Mouse (Mus musculus) midbrain, embryonic 15.5 days (tissue): ENCODE measurements around the gene Chsy1. TPM values are rescaled to one million over a fixed set of nuclear protein-coding genes. Genes with fewer than 3 reads are reported as not detected.

ENCODE experiments used
- ATAC-seq: fragments of 200-750 bp; cut with Nextera tagmentation; replicated peaks from 2 replicates; pipeline ENCODE4 v1.8.0; 2017; ENCODE audit warnings: moderate TSS enrichment
- H3K27ac ChIP-seq: fragments of 300-500 bp; sonication (generic); 2 replicates; pipeline ENCODE4 v1.5.1; 2015; ENCODE audit warnings: mild to moderate bottlenecking, inconsistent platforms
- H3K27me3 ChIP-seq: fragments of 300-500 bp; sonication (generic); replicated peaks from 2 replicates; pipeline ENCODE4 v1.6.1; 2015; ENCODE audit warnings: inconsistent platforms
- H3K36me3 ChIP-seq: fragments of 300-500 bp; sonication (generic); replicated peaks from 2 replicates; pipeline ENCODE4 v1.6.1; 2015; ENCODE audit warnings: inconsistent platforms
- H3K4me1 ChIP-seq: fragments of 300-500 bp; sonication (generic); 2 replicates; pipeline ENCODE4 v1.6.1; 2015; ENCODE audit warnings: inconsistent platforms
- H3K4me2 ChIP-seq: fragments of 300-500 bp; sonication (generic); 2 replicates; pipeline ENCODE4 v1.6.1; 2015; ENCODE audit warnings: inconsistent platforms, mild to moderate bottlenecking, moderate library complexity
- H3K4me3 ChIP-seq: fragments of 300-500 bp; sonication (generic); 2 replicates; pipeline ENCODE4 v1.5.1; 2015; ENCODE audit warnings: mild to moderate bottlenecking, inconsistent platforms
- H3K9ac ChIP-seq: fragments of 300-500 bp; sonication (generic); 2 replicates; pipeline ENCODE4 v1.6.1; 2015; ENCODE audit warnings: mild to moderate bottlenecking, inconsistent platforms
- H3K9me3 ChIP-seq: fragments of 300-500 bp; sonication (generic); 2 replicates; pipeline ENCODE4 v1.6.1; 2016; ENCODE audit warnings: inconsistent platforms
- WGBS: fragments of 180-500 bp; shearing (Covaris S2); methylation state at CpG from one replicate; pipeline ENCODE4 v1.1.7; 2015; ENCODE audit warnings: mixed read lengths; 5-methylcytosine and 5-hydroxymethylcytosine counted together
- polyA plus RNA-seq: library from polyadenylated mRNA; unstranded; fragments of >200 nt; fragmentation: Nextera tagmentation; extraction: Ambion mirVana; gene quantifications from 2 replicates; pipeline ENCODE4 v1.2.1, GENCODE M21; 2015

Gene Chsy1
- polyA plus RNA-seq, 1 experiment from 2014 or later, result 10.0 TPM

DNA sequence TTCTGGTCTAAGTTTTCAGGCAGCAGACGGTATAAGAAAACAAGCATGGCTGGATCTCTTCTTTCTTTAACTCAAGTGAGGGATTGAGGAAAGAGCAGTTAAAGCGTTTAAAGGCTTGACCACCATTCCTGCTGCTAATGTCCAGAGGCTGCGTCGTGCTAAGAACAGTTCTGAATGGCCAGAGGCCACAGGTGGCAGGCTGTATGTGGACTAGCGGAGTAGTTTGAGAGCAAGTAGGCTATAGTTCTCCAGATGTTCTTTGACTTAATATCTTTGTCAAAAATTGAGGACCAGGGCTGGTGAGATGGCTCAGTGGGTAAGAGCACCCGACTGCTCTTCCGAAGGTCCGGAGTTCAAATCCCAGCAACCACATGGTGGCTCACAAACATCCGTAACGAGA, 1.9 kb downstream of the Chsy1 start:
- Histone ChIP-seq H3K36me3 (no peaks in the 10 kb centered on the region), H3K27ac (no peak overlapping the region), H3K9ac (peak overlapping the region; percentile 94; the same call in 1 of the 2 replicates), H3K27me3 (peaks cover 10% of the 10 kb centered on the region; the same call in 1 of the 2 replicates), H3K9me3 (no peaks in the 10 kb centered on the region), H3K4me3 (peak overlapping the region; percentile 99), H3K4me2 (peak overlapping the region; percentile 99), H3K4me1 (peaks cover 50% of the 10 kb centered on the region)
- WGBS, result 57% methylated on average over 10 of the region's 10 CpGs
- no peak for ATAC-seq

GRCm38 (mm10) chr7:66113561-66113960, 4.2 kb downstream of the Chsy1 start:
- WGBS, result 82% methylated on average over 3 of the region's 3 CpGs
- H3K9me3 ChIP-seq, result no peaks in the 10 kb centered on the region
- no peak overlapping the region for H3K27ac ChIP-seq
- no peak overlapping the region for H3K9ac ChIP-seq
- no peak overlapping the region for H3K4me3 ChIP-seq
- ATAC-seq, result no peak
- H3K27me3 ChIP-seq, result no peaks in the 10 kb centered on the region
- H3K4me1 ChIP-seq, result peaks cover 56% of the 10 kb centered on the region
- H3K4me2 ChIP-seq, result no peak overlapping the region
- H3K36me3 ChIP-seq, result no peaks in the 10 kb centered on the region

DNA sequence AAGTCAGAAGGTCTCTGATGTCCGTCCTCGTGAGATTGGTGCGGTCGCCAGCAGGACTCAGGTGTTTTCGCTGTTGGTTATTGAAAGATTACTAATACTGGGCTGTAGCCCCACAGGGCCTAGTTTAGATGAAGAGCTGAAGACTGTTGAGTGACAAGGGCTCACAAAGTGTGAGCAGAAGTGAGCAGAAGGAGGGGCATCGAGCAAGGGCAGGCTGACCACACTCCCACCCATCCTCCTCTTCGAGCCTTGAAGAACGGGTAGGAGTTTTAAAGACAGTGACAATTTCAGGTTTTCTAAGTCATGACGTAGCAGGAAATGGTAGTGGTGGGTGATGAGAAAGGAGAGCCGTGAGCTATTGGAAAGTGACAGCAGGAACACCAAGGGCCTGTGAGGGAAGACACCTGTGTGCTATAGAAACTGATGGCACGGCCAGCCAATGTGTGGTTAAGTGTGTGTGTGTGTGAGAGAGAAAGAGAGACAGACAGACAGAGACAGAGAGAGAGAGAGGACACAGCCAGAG, 6.6 kb downstream of the Chsy1 start:
- WGBS, result 82% methylated on average over 11 of the region's 11 CpGs
- Histone ChIP-seq H3K4me1 (peaks cover 64% of the 10 kb centered on the region), H3K4me2 (no peak overlapping the region), H3K27me3 (no peaks in the 10 kb centered on the region), H3K4me3 (no peak overlapping the region), H3K9ac (no peak overlapping the region), H3K27ac (no peak overlapping the region), H3K36me3 (no peaks in the 10 kb centered on the region), H3K9me3 (no peaks in the 10 kb centered on the region)
- no peak for ATAC-seq

- 81% methylated on average over 8 of the region's 8 CpGs for WGBS
- no peak overlapping the region for H3K4me3 ChIP-seq
- H3K36me3 ChIP-seq, result no peaks in the 10 kb centered on the region
- peaks cover 62% of the 10 kb centered on the region for H3K4me1 ChIP-seq
- H3K9me3 ChIP-seq, result no peaks in the 10 kb centered on the region
- H3K27ac ChIP-seq, result no peak overlapping the region
- no peak for ATAC-seq
- H3K4me2 ChIP-seq, result no peak overlapping the region
- H3K9ac ChIP-seq, result no peak overlapping the region
- H3K27me3 ChIP-seq, result no peaks in the 10 kb centered on the region
Measured at GRCm38 (mm10) chr7:66116906-66117482, 7.7 kb downstream of the Chsy1 start.

DNA sequence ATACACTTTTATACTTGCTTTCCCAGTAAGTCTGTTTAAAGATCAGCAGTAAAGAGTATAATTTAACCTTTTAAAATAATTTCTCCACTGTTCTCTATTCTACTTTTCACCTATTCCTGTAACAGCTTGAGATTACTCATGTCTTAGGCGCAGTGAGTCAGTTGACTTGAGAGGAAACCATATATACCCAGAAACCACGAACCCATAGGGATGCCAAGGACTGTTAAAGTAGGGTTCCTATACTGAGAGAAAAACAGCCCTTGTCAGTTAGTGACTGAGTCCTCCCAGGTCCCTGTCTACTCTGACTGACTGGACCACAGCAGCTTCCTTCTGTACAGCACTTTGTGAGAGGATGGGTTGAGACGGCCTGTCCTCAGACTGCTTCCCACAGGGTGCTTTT, 8.7 kb downstream of the Chsy1 start:
- H3K4me1 ChIP-seq, result peaks cover 54% of the 10 kb centered on the region
- H3K9ac ChIP-seq, result no peak overlapping the region
- H3K4me2 ChIP-seq, result no peak overlapping the region
- no peaks in the 10 kb centered on the region for H3K9me3 ChIP-seq
- no peaks in the 10 kb centered on the region for H3K27me3 ChIP-seq
- H3K27ac ChIP-seq, result no peak overlapping the region
- WGBS, result 84% methylated on average over 3 of the region's 3 CpGs
- H3K36me3 ChIP-seq, result no peaks in the 10 kb centered on the region
- no peak for ATAC-seq
- H3K4me3 ChIP-seq, result no peak overlapping the region

- Histone ChIP-seq H3K27ac (no peak overlapping the region), H3K27me3 (no peaks in the 10 kb centered on the region), H3K4me1 (peaks cover 47% of the 10 kb centered on the region), H3K9ac (no peak overlapping the region), H3K4me2 (no peak overlapping the region), H3K36me3 (no peaks in the 10 kb centered on the region), H3K9me3 (no peaks in the 10 kb centered on the region), H3K4me3 (no peak overlapping the region)
- 73% methylated on average over 7 of the region's 7 CpGs for WGBS
- ATAC-seq, result no peak
Measured at GRCm38 (mm10) chr7:66118796-66119195, 9.5 kb downstream of the Chsy1 start.

GRCm38 (mm10) chr7:66120139-66120538, 10.8 kb downstream of the Chsy1 start:
- H3K4me1 ChIP-seq, result peaks cover 43% of the 10 kb centered on the region
- H3K9me3 ChIP-seq, result no peaks in the 10 kb centered on the region
- H3K9ac ChIP-seq, result no peak overlapping the region
- 69% methylated on average over 1 of the region's 1 CpGs for WGBS
- H3K27me3 ChIP-seq, result no peaks in the 10 kb centered on the region
- H3K4me2 ChIP-seq, result no peak overlapping the region
- no peak for ATAC-seq
- H3K4me3 ChIP-seq, result no peak overlapping the region
- H3K27ac ChIP-seq, result 0 out of 2 replicates have a peak overlapping the region, but pooled peaks have one; percentile 25
- no peaks in the 10 kb centered on the region for H3K36me3 ChIP-seq

- no peaks in the 10 kb centered on the region for H3K27me3 ChIP-seq
- H3K36me3 ChIP-seq, result no peaks in the 10 kb centered on the region; the same call in 1 of the 2 replicates
- no peak overlapping the region for H3K4me2 ChIP-seq
- H3K9ac ChIP-seq, result no peak overlapping the region
- 0 out of 2 replicates have a peak overlapping the region, but pooled peaks have one; percentile 50 for H3K27ac ChIP-seq
- H3K4me3 ChIP-seq, result no peak overlapping the region
- no peak for ATAC-seq
- H3K4me1 ChIP-seq, result peaks cover 39% of the 10 kb centered on the region
- 59% methylated on average over 7 of the region's 7 CpGs for WGBS
- H3K9me3 ChIP-seq, result no peaks in the 10 kb centered on the region
Measured at GRCm38 (mm10) chr7:66120702-66121396, 11.5 kb downstream of the Chsy1 start.

DNA sequence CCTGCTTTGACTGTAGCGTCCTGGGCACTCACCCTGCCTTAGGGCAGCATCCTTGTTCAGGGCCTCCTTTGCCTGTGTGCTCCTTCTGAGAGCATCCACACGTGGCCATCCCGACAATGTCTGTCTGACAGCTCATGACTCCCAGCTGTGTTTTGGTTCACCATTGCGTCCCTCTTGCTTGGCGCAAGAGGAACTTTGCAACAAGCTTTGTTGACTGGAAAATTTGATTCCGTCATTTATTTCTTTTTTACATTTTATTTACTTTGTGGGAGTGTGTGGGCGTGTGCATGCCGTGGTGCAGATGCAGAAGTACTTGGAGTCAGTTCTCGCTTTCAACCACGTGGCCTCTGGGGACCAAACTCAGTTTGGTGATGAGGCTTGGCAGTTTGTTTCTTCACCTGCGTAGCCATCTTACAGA, 15.2 kb downstream of the Chsy1 start:
- H3K4me2 ChIP-seq, result no peak overlapping the region
- H3K36me3 ChIP-seq, result no peaks in the 10 kb centered on the region; the same call in 1 of the 2 replicates
- H3K4me1 ChIP-seq, result peaks cover 47% of the 10 kb centered on the region
- H3K9ac ChIP-seq, result no peak overlapping the region
- ATAC-seq, result no peak
- 82% methylated on average over 11 of the region's 11 CpGs for WGBS
- no peaks in the 10 kb centered on the region for H3K27me3 ChIP-seq
- H3K27ac ChIP-seq, result no peak overlapping the region
- H3K4me3 ChIP-seq, result no peak overlapping the region
- H3K9me3 ChIP-seq, result no peaks in the 10 kb centered on the region

- H3K27me3 ChIP-seq, result no peaks in the 10 kb centered on the region
- H3K4me3 ChIP-seq, result no peak overlapping the region
- no peaks in the 10 kb centered on the region; the same call in 1 of the 2 replicates for H3K36me3 ChIP-seq
- no peaks in the 10 kb centered on the region for H3K9me3 ChIP-seq
- H3K27ac ChIP-seq, result no peak overlapping the region
- 92% methylated on average over 14 of the region's 14 CpGs for WGBS
- ATAC-seq, result no peak
- no peak overlapping the region for H3K9ac ChIP-seq
- H3K4me2 ChIP-seq, result no peak overlapping the region
- H3K4me1 ChIP-seq, result peaks cover 38% of the 10 kb centered on the region
Measured at GRCm38 (mm10) chr7:66125368-66125767, 16.1 kb downstream of the Chsy1 start.

- no peak for ATAC-seq
- peaks cover 24% of the 10 kb centered on the region for H3K4me1 ChIP-seq
- H3K36me3 ChIP-seq, result peaks cover 3% of the 10 kb centered on the region; the same call in 1 of the 2 replicates
- WGBS, result 30% methylated on average over 4 of the region's 4 CpGs
- H3K27me3 ChIP-seq, result no peaks in the 10 kb centered on the region
- 0 out of 2 replicates have a peak overlapping the region, but pooled peaks have one; percentile 10 for H3K27ac ChIP-seq
- H3K4me2 ChIP-seq, result no peak overlapping the region
- no peaks in the 10 kb centered on the region for H3K9me3 ChIP-seq
- H3K9ac ChIP-seq, result no peak overlapping the region
- no peak overlapping the region for H3K4me3 ChIP-seq
Measured at GRCm38 (mm10) chr7:66127951-66128645, 18.8 kb downstream of the Chsy1 start.

DNA sequence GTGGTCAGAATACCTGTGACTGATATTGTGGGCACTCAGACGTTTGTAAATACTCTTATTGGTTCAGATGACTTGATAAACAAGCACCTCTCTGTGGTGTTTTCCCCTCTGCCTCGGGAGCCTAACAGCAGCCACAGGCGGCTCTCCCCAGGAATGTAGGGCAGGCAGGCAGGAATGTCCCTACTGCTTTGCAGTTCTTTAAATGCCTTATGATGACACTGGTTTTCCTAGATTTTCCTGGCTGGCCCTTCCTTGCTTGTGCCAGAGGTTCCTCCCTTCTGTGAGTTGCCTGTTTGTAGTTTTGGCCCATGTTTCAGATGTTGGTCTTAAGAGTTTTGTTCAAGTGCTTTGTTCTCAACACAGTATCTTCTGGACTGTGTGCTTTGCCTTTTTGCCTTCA, 19.5 kb downstream of the Chsy1 start:
- no peak for ATAC-seq
- whole genome bisulfite sequencing, result 41% methylated on average over 3 of the region's 3 CpGs
- H3K4me3 ChIP-seq, result no peak overlapping the region
- no peak overlapping the region for H3K27ac ChIP-seq
- no peaks in the 10 kb centered on the region for H3K27me3 ChIP-seq
- H3K36me3 ChIP-seq, result peaks cover 3% of the 10 kb centered on the region; the same call in 1 of the 2 replicates
- no peak overlapping the region for H3K9ac ChIP-seq
- H3K4me2 ChIP-seq, result no peak overlapping the region
- H3K4me1 ChIP-seq, result peaks cover 24% of the 10 kb centered on the region
- H3K9me3 ChIP-seq, result no peaks in the 10 kb centered on the region
